Mouse (Mus musculus): ENCODE data around the gene Catsper4. TPM values are rescaled to one million over a fixed set of nuclear protein-coding genes. Genes with fewer than 3 reads are reported as not detected.
A peak's percentile ranks its signal among the peaks of the same experiment; 100 is the strongest.

Catsper4 gene
- polyA plus RNA-seq, 1 experiment from 2014 or later, result not detected

GRCm38 (mm10) chr4:134255854-134256253, 28.7 kb upstream of the Catsper4 start:
- Histone ChIP-seq H3K4me1 (peaks cover 82% of the 10 kb centered on the region), H3K27me3 (ENCODE audit: low read depth, poor library complexity, severe bottlenecking) (peaks cover 55% of the 10 kb centered on the region), H3K4me3 (peak overlapping the region; percentile 33), H3K9me3 (replicated peaks) (no peaks in the 10 kb centered on the region), H3K27ac (replicated peaks) (peak overlapping the region; percentile 84), H3K36me3 (no peaks in the 10 kb centered on the region)
- 13% methylated on average over 4 of the region's 4 CpGs for WGBS
- no peak for DNase-seq (ENCODE audit: low spot score)

GRCm38 (mm10) chr4:134254835-134255234, 27.7 kb upstream of the Catsper4 start:
- Histone ChIP-seq H3K27ac (replicated peaks) (peak overlapping the region; percentile 56; the same call in 1 of the 2 replicates), H3K9me3 (replicated peaks) (no peaks in the 10 kb centered on the region), H3K4me1 (peaks cover 92% of the 10 kb centered on the region), H3K36me3 (no peaks in the 10 kb centered on the region), H3K4me3 (peak overlapping the region; percentile 61; the same call in 1 of the 2 replicates), H3K27me3 (ENCODE audit: low read depth, poor library complexity, severe bottlenecking) (peaks cover 66% of the 10 kb centered on the region)
- no peak for DNase-seq (ENCODE audit: low spot score)
- 0% methylated on average over 3 of the region's 3 CpGs for WGBS

GRCm38 (mm10) chr4:134253722-134254324, 26.6 kb upstream of the Catsper4 start, which contains the start of gene Grrp1:
TSS of gene Grrp1 (minus strand) at chr4:134254106.
- H3K9me3 ChIP-seq (replicated peaks), result no peaks in the 10 kb centered on the region
- peaks cover 76% of the 10 kb centered on the region for H3K27me3 ChIP-seq (ENCODE audit: low read depth, poor library complexity, severe bottlenecking)
- peak within 1 kb of the TSS; percentile 86 for H3K27ac ChIP-seq (replicated peaks)
- peak within 1 kb of the TSS; percentile 61 for H3K4me3 ChIP-seq
- DNase-seq (ENCODE audit: low spot score), result peak; percentile 62
- H3K4me1 ChIP-seq, result peaks cover 99% of the 10 kb centered on the region
- no peaks in the 10 kb centered on the region for H3K36me3 ChIP-seq
- 0% methylated on average over 13 of the region's 13 CpGs for WGBS

- H3K27me3 ChIP-seq (ENCODE audit: low read depth, poor library complexity, severe bottlenecking), result peaks cover 83% of the 10 kb centered on the region
- H3K4me3 ChIP-seq, result peak overlapping the region; percentile 61
- peak; percentile 44 for DNase-seq (ENCODE audit: low spot score)
- peak overlapping the region; percentile 86 for H3K27ac ChIP-seq (replicated peaks)
- H3K9me3 ChIP-seq (replicated peaks), result no peaks in the 10 kb centered on the region
- H3K36me3 ChIP-seq, result no peaks in the 10 kb centered on the region
- 3% methylated on average over 15 of the region's 15 CpGs for WGBS
- H3K4me1 ChIP-seq, result peaks cover 93% of the 10 kb centered on the region
Measured at GRCm38 (mm10) chr4:134252911-134253721, 25.9 kb upstream of the Catsper4 start.

- peak; percentile 54 for DNase-seq (ENCODE audit: low spot score)
- Histone ChIP-seq H3K9me3 (replicated peaks) (no peaks in the 10 kb centered on the region), H3K36me3 (no peaks in the 10 kb centered on the region), H3K27me3 (ENCODE audit: low read depth, poor library complexity, severe bottlenecking) (peaks cover 91% of the 10 kb centered on the region), H3K4me3 (peak overlapping the region; percentile 61), H3K4me1 (peaks cover 92% of the 10 kb centered on the region), H3K27ac (replicated peaks) (peak overlapping the region; percentile 86)
- WGBS, result 2% methylated on average over 22 of the region's 22 CpGs
Measured at GRCm38 (mm10) chr4:134252131-134252910, 25.1 kb upstream of the Catsper4 start.

GRCm38 (mm10) chr4:134251241-134252130, 24.3 kb upstream of the Catsper4 start:
- Histone ChIP-seq H3K4me1 (peaks cover 90% of the 10 kb centered on the region), H3K9me3 (replicated peaks) (no peaks in the 10 kb centered on the region), H3K36me3 (no peaks in the 10 kb centered on the region), H3K27ac (replicated peaks) (peak overlapping the region; percentile 86), H3K27me3 (ENCODE audit: low read depth, poor library complexity, severe bottlenecking) (peaks cover 99% of the 10 kb centered on the region), H3K4me3 (peak overlapping the region; percentile 61)
- WGBS, result under 1% methylated on average over 91 of the region's 91 CpGs
- DNase-seq (ENCODE audit: low spot score), result peak; percentile 72

- Histone ChIP-seq H3K4me3 (peak overlapping the region; percentile 61), H3K9me3 (replicated peaks) (no peaks in the 10 kb centered on the region), H3K4me1 (peaks cover 90% of the 10 kb centered on the region), H3K36me3 (no peaks in the 10 kb centered on the region), H3K27ac (replicated peaks) (peak overlapping the region; percentile 86), H3K27me3 (ENCODE audit: low read depth, poor library complexity, severe bottlenecking) (peaks cover 99% of the 10 kb centered on the region)
- 10% methylated on average over 10 of the region's 10 CpGs for WGBS
- DNase-seq (ENCODE audit: low spot score), result no peak
Measured at GRCm38 (mm10) chr4:134250930-134251240, 23.7 kb upstream of the Catsper4 start.

- Histone ChIP-seq H3K9me3 (replicated peaks) (no peaks in the 10 kb centered on the region), H3K4me1 (peaks cover 89% of the 10 kb centered on the region), H3K27ac (replicated peaks) (peak overlapping the region; percentile 46; the same call in 1 of the 2 replicates), H3K4me3 (peak overlapping the region; percentile 61), H3K27me3 (ENCODE audit: low read depth, poor library complexity, severe bottlenecking) (peaks cover 93% of the 10 kb centered on the region), H3K36me3 (no peaks in the 10 kb centered on the region)
- 5% methylated on average over 27 of the region's 27 CpGs for WGBS
- peak; percentile 43 for DNase-seq (ENCODE audit: low spot score)
Measured at GRCm38 (mm10) chr4:134250116-134250929, 23.1 kb upstream of the Catsper4 start.

- no peaks in the 10 kb centered on the region for H3K9me3 ChIP-seq (replicated peaks)
- H3K4me1 ChIP-seq, result peaks cover 88% of the 10 kb centered on the region
- peak overlapping the region; percentile 46; the same call in 1 of the 2 replicates for H3K27ac ChIP-seq (replicated peaks)
- WGBS, result under 1% methylated on average over 30 of the region's 30 CpGs
- H3K27me3 ChIP-seq (ENCODE audit: low read depth, poor library complexity, severe bottlenecking), result peaks cover 87% of the 10 kb centered on the region
- DNase-seq (ENCODE audit: low spot score), result peak; percentile 85
- H3K36me3 ChIP-seq, result no peaks in the 10 kb centered on the region
- peak overlapping the region; percentile 61 for H3K4me3 ChIP-seq
Measured at GRCm38 (mm10) chr4:134249651-134250050, 22.5 kb upstream of the Catsper4 start.

- WGBS, result 78% methylated on average over 7 of the region's 7 CpGs
- H3K4me3 ChIP-seq, result peak within 1 kb of the TSS; percentile 88
- peak within 1 kb of the TSS; percentile 84 for H3K27ac ChIP-seq (replicated peaks)
- peaks cover 15% of the 10 kb centered on the region for H3K36me3 ChIP-seq
- H3K9me3 ChIP-seq (replicated peaks), result no peaks in the 10 kb centered on the region
- H3K27me3 ChIP-seq (ENCODE audit: low read depth, poor library complexity, severe bottlenecking), result peaks cover 58% of the 10 kb centered on the region
- no peak for DNase-seq (ENCODE audit: low spot score)
- peaks cover 73% of the 10 kb centered on the region for H3K4me1 ChIP-seq
Measured at GRCm38 (mm10) chr4:134246719-134247258, 19.6 kb upstream of the Catsper4 start, which contains the start of gene Gm30191. TSS of gene Gm30191 (plus strand) at chr4:134246935.

GRCm38 (mm10) chr4:134246256-134246655, 19.1 kb upstream of the Catsper4 start:
- Histone ChIP-seq H3K36me3 (peaks cover 15% of the 10 kb centered on the region), H3K4me3 (peak overlapping the region; percentile 88; the same call in 1 of the 2 replicates), H3K27me3 (ENCODE audit: low read depth, poor library complexity, severe bottlenecking) (peaks cover 53% of the 10 kb centered on the region), H3K27ac (replicated peaks) (peak overlapping the region; percentile 84), H3K4me1 (peaks cover 67% of the 10 kb centered on the region), H3K9me3 (replicated peaks) (no peaks in the 10 kb centered on the region)
- WGBS, result 32% methylated on average over 4 of the region's 4 CpGs
- DNase-seq (ENCODE audit: low spot score), result no peak

Data from midbrain, embryonic 10.5 days (tissue).